Mouse (Mus musculus) forebrain, embryonic 11.5 days (tissue): ENCODE data around the gene Galnt2. TPM values are rescaled to one million over a fixed set of nuclear protein-coding genes. Genes with fewer than 3 reads are reported as not detected.

Experiments
- ATAC-seq: fragments of 200-750 bp; cut with Nextera tagmentation; replicated peaks from 2 replicates; pipeline ENCODE4 v1.8.0; 2017; ENCODE audit warnings: moderate TSS enrichment; ENCODE audit not compliant: low FRiP score
- DNase-seq: peaks from one replicate; pipeline ENCODE4 v3.0.0-alpha.2; 2017; ENCODE audit warnings: low spot score
- H3K27ac ChIP-seq: fragments of 300-500 bp; sonication (generic); 2 replicates; pipeline ENCODE4 v1.5.1; 2014; ENCODE audit warnings: low read depth, low read length
- H3K27me3 ChIP-seq: fragments of 300-500 bp; sonication (generic); 2 replicates; pipeline ENCODE4 v1.6.1; 2014; ENCODE audit warnings: mild to moderate bottlenecking, low read length, mixed read lengths; ENCODE audit not compliant: control insufficient read depth, insufficient read depth
- H3K36me3 ChIP-seq: fragments of 300-500 bp; sonication (generic); 2 replicates; pipeline ENCODE4 v1.6.1; 2014; ENCODE audit warnings: mild to moderate bottlenecking, low read length, moderate library complexity, mixed read lengths; ENCODE audit not compliant: control insufficient read depth, insufficient read depth
- H3K4me1 ChIP-seq: fragments of 300-500 bp; sonication (generic); replicated peaks from 2 replicates; pipeline ENCODE4 v1.6.1; 2014; ENCODE audit warnings: low read length, mixed read lengths; ENCODE audit not compliant: control insufficient read depth, insufficient read depth
- H3K4me2 ChIP-seq: fragments of 300-500 bp; sonication (generic); 2 replicates; pipeline ENCODE4 v1.6.1; 2014; ENCODE audit warnings: low read depth, mild to moderate bottlenecking, low read length, moderate library complexity, mixed read lengths; ENCODE audit not compliant: severe bottlenecking
- H3K4me3 ChIP-seq: fragments of 300-500 bp; sonication (generic); 2 replicates; pipeline ENCODE4 v1.5.1; 2014; ENCODE audit warnings: low read depth, low read length
- H3K9ac ChIP-seq: fragments of 300-500 bp; sonication (generic); 2 replicates; pipeline ENCODE4 v1.6.1; 2014; ENCODE audit warnings: low read length
- H3K9me3 ChIP-seq: fragments of 300-500 bp; sonication (generic); 2 replicates; pipeline ENCODE4 v1.6.1; 2016; ENCODE audit warnings: low read length, mixed read lengths; ENCODE audit not compliant: control insufficient read depth
- WGBS: fragments of 180-500 bp; shearing (Covaris S2); extraction: QIAGEN DNeasy Blood & Tissue Kit; methylation state at CpG from one replicate; pipeline ENCODE4 v1.1.7; 2014; 5-methylcytosine and 5-hydroxymethylcytosine counted together
- polyA plus RNA-seq: library from polyadenylated mRNA; unstranded; fragments of >200 nt; fragmentation: Nextera tagmentation; extraction: Ambion mirVana; gene quantifications from 2 replicates; pipeline ENCODE4 v1.2.1, GENCODE M21; 2014

Gene Galnt2
- polyA plus RNA-seq: 81.6 and 83.7 TPM in 2 replicates

DNA sequence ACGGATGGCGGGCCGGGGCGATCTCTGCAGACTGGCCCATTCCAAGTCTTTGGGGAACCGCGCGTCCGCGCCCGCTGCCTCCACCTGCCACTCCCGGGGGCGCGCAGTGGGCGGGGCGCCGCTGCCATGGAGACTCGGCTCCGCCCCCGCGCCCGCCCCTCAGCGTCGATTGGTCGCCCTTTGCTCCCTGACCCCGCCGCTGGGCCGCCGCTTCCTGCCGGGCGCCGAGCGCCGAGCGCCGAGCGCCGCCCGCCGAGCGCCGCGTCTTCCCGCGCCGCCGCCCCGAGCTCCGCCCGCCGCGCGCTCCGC, at the start of gene Galnt2:
Gene Galnt2 (plus strand): TSS at position 216 of the 309 bp plus-strand sequence.
- peak; percentile 94 for DNase-seq
- H3K27ac ChIP-seq: peak within 1 kb of the TSS; percentile 57; the same call in 1 of the 2 replicates
- no peaks in the 10 kb centered on the region for H3K9me3 ChIP-seq
- peaks cover 15% of the 10 kb centered on the region; the same call in 1 of the 2 replicates for H3K4me1 ChIP-seq
- H3K36me3 ChIP-seq: no peaks in the 10 kb centered on the region
- peak; percentile 87 for ATAC-seq
- H3K4me2 ChIP-seq: peak within 1 kb of the TSS; percentile 99
- H3K9ac ChIP-seq: peak within 1 kb of the TSS; percentile 85
- H3K27me3 ChIP-seq: no peaks in the 10 kb centered on the region
- WGBS: under 1% methylated on average over 52 of the region's 53 CpGs
- peak within 1 kb of the TSS; percentile 94 for H3K4me3 ChIP-seq

DNA sequence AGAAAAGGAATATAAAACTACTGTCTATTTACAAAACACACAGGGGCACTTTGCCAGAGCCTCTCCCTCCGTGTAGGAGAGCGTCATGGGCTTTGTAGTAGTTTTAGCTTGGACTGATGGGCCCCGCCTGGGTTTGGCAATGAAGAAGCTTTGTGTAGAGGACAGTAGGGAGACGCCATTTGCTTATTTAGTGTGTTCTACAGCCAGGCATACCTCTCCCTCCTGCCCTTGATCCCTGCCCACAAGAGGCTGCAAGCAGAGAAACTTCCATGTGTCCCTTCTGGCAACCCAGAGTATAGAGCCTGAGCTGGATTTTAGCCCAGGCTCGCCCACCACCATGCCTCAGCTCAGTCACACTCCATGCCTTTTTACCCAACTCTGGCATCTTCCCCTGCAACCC, 49.4 kb upstream of the Galnt2 start:
- H3K4me1 ChIP-seq: 0 out of 2 replicates have a peak, but pooled peaks cover 2% of the 10 kb centered on the region
- H3K27ac ChIP-seq: no peak overlapping the region
- H3K36me3 ChIP-seq: no peaks in the 10 kb centered on the region
- H3K27me3 ChIP-seq: no peaks in the 10 kb centered on the region; the same call in 1 of the 2 replicates
- ATAC-seq: no peak
- 87% methylated on average over 5 of the region's 5 CpGs for WGBS
- DNase-seq: no peak
- no peak overlapping the region for H3K4me3 ChIP-seq
- H3K9me3 ChIP-seq: no peaks in the 10 kb centered on the region
- H3K9ac ChIP-seq: no peak overlapping the region
- no peak overlapping the region for H3K4me2 ChIP-seq

DNA sequence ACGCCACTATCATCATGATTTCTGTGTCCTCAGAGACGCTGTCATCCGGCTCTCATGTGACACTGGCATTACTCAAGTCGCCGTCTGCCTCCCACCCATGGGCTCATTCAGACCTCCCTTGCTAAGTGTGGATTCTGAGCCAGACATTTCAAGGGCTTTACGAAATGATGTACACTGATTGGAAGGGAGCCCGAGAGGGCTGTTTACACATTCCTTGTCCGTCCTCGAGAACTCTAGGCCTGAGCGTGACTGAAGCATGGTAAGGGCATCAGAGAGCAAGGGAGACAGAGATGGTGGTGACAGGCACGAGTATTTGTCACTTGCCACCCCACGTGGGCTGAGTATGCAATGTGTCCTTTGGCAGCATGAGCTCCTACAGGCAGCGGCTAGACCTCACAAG, 49.0 kb upstream of the Galnt2 start:
- 0 out of 2 replicates have a peak, but pooled peaks cover 2% of the 10 kb centered on the region for H3K4me1 ChIP-seq
- no peaks in the 10 kb centered on the region for H3K36me3 ChIP-seq
- ATAC-seq (no peak), DNase-seq (no peak)
- no peak overlapping the region for H3K4me3 ChIP-seq
- H3K4me2 ChIP-seq: no peak overlapping the region
- no peak overlapping the region for H3K9ac ChIP-seq
- no peaks in the 10 kb centered on the region for H3K9me3 ChIP-seq
- no peak overlapping the region for H3K27ac ChIP-seq
- no peaks in the 10 kb centered on the region; the same call in 1 of the 2 replicates for H3K27me3 ChIP-seq
- 83% methylated on average over 13 of the region's 13 CpGs for WGBS

DNA sequence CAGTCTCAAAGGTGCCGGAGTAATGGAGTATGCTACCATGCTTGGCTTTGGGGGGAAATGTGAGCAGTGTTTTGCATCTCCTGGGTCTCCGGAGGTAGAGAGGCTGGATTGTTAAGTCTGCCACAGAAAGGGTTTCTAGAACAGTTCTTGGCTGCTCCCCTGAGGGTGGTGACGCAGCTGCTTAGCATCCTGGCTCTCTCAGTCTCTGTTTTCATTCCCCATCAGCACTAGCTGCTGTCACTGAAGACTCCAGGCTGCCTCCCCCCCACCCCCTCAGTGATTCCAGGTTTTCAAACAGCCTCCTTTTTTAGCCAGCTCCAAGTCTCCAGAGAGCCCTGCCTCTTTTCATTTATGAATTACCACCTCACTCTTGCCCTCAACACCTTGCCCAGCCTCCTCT, 47.1 kb upstream of the Galnt2 start:
- WGBS: 85% methylated on average over 3 of the region's 3 CpGs

GRCm38 (mm10) chr8:124184507-124184906, 46.7 kb upstream of the Galnt2 start:
- Histone ChIP-seq H3K4me1 (0 out of 2 replicates have a peak, but pooled peaks cover 2% of the 10 kb centered on the region), H3K36me3 (no peaks in the 10 kb centered on the region), H3K9ac (no peak overlapping the region), H3K4me2 (no peak overlapping the region), H3K27ac (no peak overlapping the region), H3K4me3 (no peak overlapping the region), H3K27me3 (no peaks in the 10 kb centered on the region; the same call in 1 of the 2 replicates), H3K9me3 (no peaks in the 10 kb centered on the region)
- WGBS: 81% methylated on average over 2 of the region's 2 CpGs
- DNase-seq: no peak
- ATAC-seq: no peak

More for the DNA sequence above, 47.1 kb upstream of the Galnt2 start:
- H3K4me3 ChIP-seq: no peak overlapping the region
- no peak overlapping the region for H3K9ac ChIP-seq
- H3K9me3 ChIP-seq: no peaks in the 10 kb centered on the region
- 0 out of 2 replicates have a peak, but pooled peaks cover 2% of the 10 kb centered on the region for H3K4me1 ChIP-seq
- no peak overlapping the region for H3K4me2 ChIP-seq
- no peak overlapping the region for H3K27ac ChIP-seq
- ATAC-seq: no peak
- DNase-seq: no peak
- H3K27me3 ChIP-seq: no peaks in the 10 kb centered on the region; the same call in 1 of the 2 replicates
- no peaks in the 10 kb centered on the region for H3K36me3 ChIP-seq

- WGBS: 86% methylated on average over 6 of the region's 6 CpGs
- Histone ChIP-seq H3K9me3 (no peaks in the 10 kb centered on the region), H3K27me3 (no peaks in the 10 kb centered on the region; the same call in 1 of the 2 replicates), H3K27ac (no peak overlapping the region), H3K9ac (no peak overlapping the region), H3K4me2 (no peak overlapping the region), H3K4me1 (0 out of 2 replicates have a peak, but pooled peaks cover 2% of the 10 kb centered on the region), H3K36me3 (no peaks in the 10 kb centered on the region), H3K4me3 (no peak overlapping the region)
- DNase-seq (no peak), ATAC-seq (no peak)
Measured at GRCm38 (mm10) chr8:124185081-124185480, 46.1 kb upstream of the Galnt2 start.

GRCm38 (mm10) chr8:124190388-124190787, 40.8 kb upstream of the Galnt2 start:
- 80% methylated on average over 7 of the region's 7 CpGs for WGBS
- no peak for ATAC-seq

DNA sequence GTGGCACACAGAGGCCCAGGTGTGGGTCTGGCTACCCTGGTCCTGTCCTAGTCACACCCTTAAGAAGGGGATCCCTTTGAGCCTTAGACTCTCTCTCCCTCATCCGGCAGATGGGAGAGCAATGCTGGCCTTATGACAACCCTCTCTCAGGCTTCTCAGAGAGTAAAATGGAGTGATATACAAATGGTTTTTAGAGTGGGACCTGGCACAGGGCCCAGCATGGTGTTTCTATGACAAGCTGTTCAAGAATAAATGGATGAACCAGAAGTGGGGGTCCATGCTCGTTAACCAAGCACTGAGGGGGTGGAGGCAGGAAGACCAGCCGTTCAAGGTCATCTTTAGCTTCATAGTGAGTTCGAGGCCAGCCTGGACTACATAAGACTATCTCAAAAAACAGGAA, 38.9 kb upstream of the Galnt2 start:
- H3K4me1 ChIP-seq: peaks cover 2% of the 10 kb centered on the region; the same call in 1 of the 2 replicates
- H3K4me2 ChIP-seq: no peak overlapping the region
- ATAC-seq: no peak
- H3K27ac ChIP-seq: no peak overlapping the region
- DNase-seq: no peak
- WGBS: 79% methylated on average over 4 of the region's 4 CpGs
- no peak overlapping the region for H3K4me3 ChIP-seq
- H3K36me3 ChIP-seq: no peaks in the 10 kb centered on the region
- H3K9ac ChIP-seq: no peak overlapping the region
- no peaks in the 10 kb centered on the region for H3K27me3 ChIP-seq
- no peaks in the 10 kb centered on the region for H3K9me3 ChIP-seq

More at GRCm38 (mm10) chr8:124190388-124190787, 40.8 kb upstream of the Galnt2 start:
- Histone ChIP-seq H3K27ac (no peak overlapping the region), H3K9me3 (no peaks in the 10 kb centered on the region), H3K4me2 (no peak overlapping the region), H3K4me1 (no peaks in the 10 kb centered on the region), H3K9ac (no peak overlapping the region), H3K4me3 (no peak overlapping the region), H3K27me3 (no peaks in the 10 kb centered on the region; the same call in 1 of the 2 replicates), H3K36me3 (no peaks in the 10 kb centered on the region)
- DNase-seq: no peak

DNA sequence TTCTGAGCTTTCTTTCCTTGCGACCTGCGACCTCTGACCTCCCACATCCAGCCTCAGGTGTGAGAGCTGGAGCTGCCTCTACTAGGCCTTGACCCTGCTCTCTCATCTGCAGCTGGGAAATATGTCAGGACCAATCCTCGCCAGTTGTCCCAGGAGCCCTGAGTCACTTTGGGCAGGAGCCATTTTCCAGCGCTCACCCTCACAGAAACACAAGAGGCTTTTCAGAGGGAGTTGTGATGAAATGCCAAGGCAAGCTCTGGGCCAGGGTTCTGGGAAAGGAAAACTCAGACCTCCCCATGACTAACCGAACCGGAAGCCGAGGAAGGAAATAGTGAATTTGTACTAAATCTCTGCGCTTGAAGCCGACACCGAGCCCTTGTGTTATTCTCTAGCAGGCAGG, 38.2 kb upstream of the Galnt2 start:
- no peak for ATAC-seq
- Histone ChIP-seq H3K27ac (no peak overlapping the region), H3K4me1 (peaks cover 2% of the 10 kb centered on the region; the same call in 1 of the 2 replicates), H3K4me2 (no peak overlapping the region), H3K27me3 (no peaks in the 10 kb centered on the region), H3K9me3 (no peaks in the 10 kb centered on the region), H3K36me3 (no peaks in the 10 kb centered on the region), H3K9ac (no peak overlapping the region), H3K4me3 (no peak overlapping the region)
- 93% methylated on average over 10 of the region's 10 CpGs for WGBS
- no peak for DNase-seq
